Mouse (Mus musculus): ENCODE measurements at regions not wholly inside any gene's neighbourhood (a gene's known extent, or its start where the extent isn't known, plus 50 kb on each side); places are given as distances from the start of the nearest gene placed in this dataset.

DNA sequence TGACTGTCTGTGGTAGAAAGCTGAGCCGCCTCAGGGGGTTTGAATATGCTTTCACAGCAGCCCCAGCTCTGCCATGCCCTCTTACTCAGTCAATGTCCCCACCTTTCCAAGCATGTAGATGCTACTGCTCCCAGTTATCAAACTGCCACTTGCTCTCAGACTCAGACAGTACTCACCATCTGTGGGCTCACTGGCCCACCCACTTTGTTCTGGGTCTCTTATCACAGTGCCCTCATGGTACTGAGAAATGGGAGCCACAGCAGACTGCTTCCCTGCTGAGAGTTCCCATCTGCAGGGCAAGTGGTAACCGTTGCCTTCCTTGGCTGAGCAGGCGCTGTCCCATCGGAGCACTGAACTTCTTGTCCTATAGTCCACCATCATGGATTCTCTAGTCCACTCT is 286.6 kb downstream of the Gm11011 start:
- peaks cover 2% of the 10 kb centered on the region; the same call in 1 of the 2 replicates for H3K9me3 ChIP-seq
- no peak for DNase-seq (ENCODE audit: low spot score)
- no peaks in the 10 kb centered on the region for H3K36me3 ChIP-seq

DNA sequence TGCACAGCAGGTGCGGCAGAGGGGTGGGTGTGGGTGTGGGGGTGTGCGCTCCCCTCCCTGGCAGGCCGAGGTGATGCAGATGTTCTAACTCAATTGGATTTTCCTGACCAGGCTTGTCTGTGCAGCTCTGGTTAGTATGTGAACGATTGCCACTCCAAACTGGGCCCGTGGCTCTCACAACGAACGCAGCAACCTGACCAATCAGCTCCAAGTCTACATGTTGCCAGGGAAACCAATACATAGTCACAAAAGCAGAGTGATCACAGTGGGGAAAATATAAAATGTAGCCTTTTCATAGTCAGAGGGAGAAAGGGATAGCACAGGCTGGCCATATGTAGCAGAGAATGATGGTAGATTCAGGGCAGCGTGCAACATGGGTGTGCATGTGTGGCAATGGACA is 287.1 kb downstream of the Gm11011 start:
- Histone ChIP-seq H3K27ac (0 out of 2 replicates have a peak overlapping the region, but pooled peaks have one; percentile 30), H3K27me3 (ENCODE audit: insufficient read depth, poor library complexity, severe bottlenecking) (0 out of 2 replicates have a peak, but pooled peaks cover 4% of the 10 kb centered on the region), H3K4me3 (no peak overlapping the region), H3K9me3 (no peaks in the 10 kb centered on the region), H3K4me1 (replicated peaks) (peaks cover 32% of the 10 kb centered on the region), H3K36me3 (no peaks in the 10 kb centered on the region)
- DNase-seq (ENCODE audit: low spot score), result no peak
- 88% methylated on average over 8 of the region's 8 CpGs for WGBS

More for the DNA sequence above, 286.6 kb downstream of the Gm11011 start:
- Histone ChIP-seq H3K4me1 (replicated peaks) (peaks cover 32% of the 10 kb centered on the region), H3K4me3 (no peak overlapping the region), H3K27me3 (ENCODE audit: insufficient read depth, poor library complexity, severe bottlenecking) (0 out of 2 replicates have a peak, but pooled peaks cover 2% of the 10 kb centered on the region), H3K27ac (peak overlapping the region; percentile 30; the same call in 1 of the 2 replicates)
- WGBS, result 88% methylated on average over 4 of the region's 4 CpGs

DNA sequence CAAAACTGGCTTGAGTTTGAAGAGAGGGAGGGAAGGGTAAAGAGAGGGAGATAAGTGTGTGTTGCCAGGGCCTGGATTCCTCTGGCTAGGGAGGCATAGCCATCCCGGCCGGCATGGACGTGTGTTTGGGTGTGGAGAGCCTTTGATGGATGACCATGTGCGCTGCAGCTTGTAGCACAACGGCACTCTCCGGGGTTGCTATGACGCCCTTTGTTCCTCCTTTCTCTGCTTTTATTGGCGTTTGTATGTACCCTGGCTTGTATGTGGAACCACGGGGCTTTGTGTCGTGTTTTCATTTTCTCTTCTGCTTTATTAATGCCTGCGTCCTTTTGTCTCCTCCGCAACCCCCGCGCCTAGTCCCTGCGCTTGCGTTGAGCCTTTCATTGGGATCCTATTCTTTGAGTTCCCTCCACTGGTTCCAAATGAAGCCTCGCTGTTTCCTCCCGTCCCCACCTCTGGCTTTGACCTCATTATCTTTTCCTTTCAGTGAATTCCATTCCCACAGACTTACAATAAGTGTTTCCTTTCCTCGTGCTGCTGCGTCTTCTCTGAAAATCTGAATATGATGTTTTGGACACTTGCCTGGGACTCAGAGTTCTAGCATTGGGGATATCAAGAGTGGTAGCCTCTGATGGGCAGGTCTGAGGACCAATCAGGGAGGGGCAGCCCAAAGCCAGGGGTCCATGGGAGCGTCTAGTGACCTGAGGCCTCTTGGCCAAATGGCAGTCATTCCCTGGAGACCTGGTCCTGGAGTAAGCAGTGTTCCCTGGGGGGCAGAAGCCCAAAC is 289.5 kb downstream of the Gm11011 start:
- 20% methylated on average over 21 of the region's 21 CpGs for WGBS

DNA sequence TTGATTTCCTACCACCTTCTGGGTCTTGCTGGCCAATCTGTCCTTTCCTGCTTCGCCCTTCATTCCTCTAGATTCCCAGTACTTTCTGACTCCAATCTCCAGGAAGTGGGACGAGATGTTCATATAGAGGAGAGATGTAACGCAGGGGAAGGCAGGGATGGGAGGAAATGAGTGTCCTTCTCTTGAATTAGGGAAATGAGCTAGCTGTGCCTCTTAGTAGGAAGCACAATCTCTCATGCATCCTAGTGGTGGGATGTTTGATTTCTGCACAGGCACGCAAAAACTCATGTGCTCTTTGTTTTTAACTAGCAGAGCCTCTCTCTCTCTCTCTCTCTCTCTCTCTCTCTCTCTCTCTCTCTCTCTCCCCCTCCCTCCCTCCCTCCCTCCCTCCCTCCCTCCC is 290.3 kb downstream of the Gm11011 start:
- Histone ChIP-seq H3K4me1 (replicated peaks) (peaks cover 37% of the 10 kb centered on the region), H3K36me3 (no peaks in the 10 kb centered on the region), H3K27me3 (ENCODE audit: insufficient read depth, poor library complexity, severe bottlenecking) (0 out of 2 replicates have a peak, but pooled peaks cover 7% of the 10 kb centered on the region), H3K4me3 (no peak overlapping the region), H3K27ac (peak overlapping the region; percentile 87), H3K9me3 (no peaks in the 10 kb centered on the region)
- peak; percentile 6 for DNase-seq (ENCODE audit: low spot score)
- 65% methylated on average over 4 of the region's 4 CpGs for WGBS

More for the DNA sequence above, 289.5 kb downstream of the Gm11011 start:
- peak overlapping the region; percentile 87 for H3K27ac ChIP-seq
- DNase-seq (ENCODE audit: low spot score), result peak; percentile 84
- H3K36me3 ChIP-seq, result no peaks in the 10 kb centered on the region
- no peaks in the 10 kb centered on the region for H3K9me3 ChIP-seq
- H3K4me1 ChIP-seq (replicated peaks), result peaks cover 37% of the 10 kb centered on the region
- H3K27me3 ChIP-seq (ENCODE audit: insufficient read depth, poor library complexity, severe bottlenecking), result 0 out of 2 replicates have a peak, but pooled peaks cover 7% of the 10 kb centered on the region
- peak overlapping the region; percentile 38 for H3K4me3 ChIP-seq

DNA sequence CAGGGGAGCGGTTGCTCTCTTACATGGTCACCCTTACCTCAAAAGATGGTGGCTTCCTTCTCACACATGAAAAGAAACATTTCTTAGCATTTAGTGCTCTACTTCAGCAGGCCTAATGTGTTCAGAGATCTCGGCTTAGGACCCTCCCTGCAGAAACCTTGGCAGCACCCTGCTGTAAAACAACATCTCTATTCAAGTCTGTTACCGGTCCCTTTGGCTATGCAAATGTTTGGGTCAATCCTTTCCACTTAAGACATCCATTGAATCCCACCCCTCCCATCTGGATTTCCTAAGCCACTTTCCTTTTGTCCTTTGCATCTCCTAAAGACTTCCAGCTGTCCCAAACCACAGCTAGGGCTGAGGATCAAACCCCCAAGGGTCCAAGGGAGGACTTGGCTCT is 294.2 kb downstream of the Gm11011 start:
- Histone ChIP-seq H3K27me3 (ENCODE audit: insufficient read depth, poor library complexity, severe bottlenecking) (0 out of 2 replicates have a peak, but pooled peaks cover 7% of the 10 kb centered on the region), H3K4me1 (replicated peaks) (peaks cover 27% of the 10 kb centered on the region), H3K9me3 (no peaks in the 10 kb centered on the region), H3K27ac (no peak overlapping the region), H3K36me3 (no peaks in the 10 kb centered on the region), H3K4me3 (no peak overlapping the region)
- no peak for DNase-seq (ENCODE audit: low spot score)
- 17% methylated on average over 3 of the region's 3 CpGs for WGBS

DNA sequence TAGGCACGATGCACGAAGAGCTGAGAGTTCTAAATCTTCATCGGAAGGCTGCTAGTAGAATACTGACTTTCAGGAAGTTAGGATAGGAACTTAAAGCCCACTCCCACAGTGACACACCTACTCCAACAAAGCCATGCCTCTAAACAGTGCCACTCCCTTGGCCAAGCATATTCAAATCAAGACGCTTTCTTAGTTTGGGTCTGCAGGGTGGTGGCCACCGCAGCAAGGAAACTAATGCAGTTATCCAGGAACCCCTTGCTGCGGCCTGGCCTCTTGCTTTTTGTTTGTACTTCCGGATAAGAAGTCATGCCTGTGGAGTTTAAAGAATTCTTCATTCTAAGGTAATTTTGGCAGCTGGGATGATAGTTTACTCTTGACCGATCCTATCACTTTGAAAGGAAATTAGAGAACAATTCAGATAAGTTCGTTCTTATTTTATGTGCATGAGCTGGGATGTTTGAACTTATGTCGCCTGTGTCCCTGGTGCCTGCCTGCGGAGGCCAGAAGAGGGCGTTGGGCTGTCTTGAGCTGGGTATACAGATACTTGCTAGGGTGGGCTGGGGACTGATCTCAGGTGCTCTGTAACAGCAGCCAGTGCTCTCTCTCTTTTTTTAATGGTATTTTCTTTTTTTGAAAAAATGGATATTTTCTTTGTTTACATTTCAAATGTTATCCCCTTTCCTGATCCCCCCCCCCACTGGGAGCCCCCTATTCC is 298.5 kb downstream of the Gm11011 start:
- H3K9me3 ChIP-seq, result no peaks in the 10 kb centered on the region
- DNase-seq (ENCODE audit: low spot score), result no peak
- no peaks in the 10 kb centered on the region for H3K36me3 ChIP-seq
- peaks cover 5% of the 10 kb centered on the region; the same call in 1 of the 2 replicates for H3K4me1 ChIP-seq (replicated peaks)
- H3K4me3 ChIP-seq, result no peak overlapping the region
- WGBS, result 90% methylated on average over 12 of the region's 12 CpGs
- H3K27me3 ChIP-seq (ENCODE audit: insufficient read depth, poor library complexity, severe bottlenecking), result no peaks in the 10 kb centered on the region
- no peak overlapping the region for H3K27ac ChIP-seq

DNA sequence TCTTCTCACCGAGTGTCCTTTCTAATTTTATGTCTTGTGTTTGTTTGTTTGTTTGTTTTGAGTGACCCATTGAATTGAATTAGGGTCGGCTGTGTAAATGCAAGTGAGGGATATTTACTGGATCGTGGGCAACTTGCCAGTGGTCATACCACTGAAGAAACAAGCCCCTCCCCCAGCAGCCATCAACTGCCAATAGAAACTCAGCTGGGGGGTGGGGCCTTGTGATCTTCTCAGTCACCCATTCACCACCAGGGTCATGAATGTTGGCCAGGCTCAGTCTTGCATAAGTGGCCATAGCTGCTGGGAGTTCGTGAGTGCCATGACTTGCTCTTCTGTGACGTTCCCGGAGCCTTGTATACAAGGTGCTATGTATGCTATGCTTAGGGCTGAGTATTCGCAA is 300.8 kb downstream of the Gm11011 start:
- no peaks in the 10 kb centered on the region for H3K27me3 ChIP-seq (ENCODE audit: insufficient read depth, poor library complexity, severe bottlenecking)
- no peaks in the 10 kb centered on the region for H3K36me3 ChIP-seq
- no peaks in the 10 kb centered on the region for H3K9me3 ChIP-seq
- no peak for DNase-seq (ENCODE audit: low spot score)
- no peak overlapping the region for H3K4me3 ChIP-seq
- H3K27ac ChIP-seq, result no peak overlapping the region
- H3K4me1 ChIP-seq (replicated peaks), result no peaks in the 10 kb centered on the region
- 92% methylated on average over 7 of the region's 7 CpGs for WGBS

DNA sequence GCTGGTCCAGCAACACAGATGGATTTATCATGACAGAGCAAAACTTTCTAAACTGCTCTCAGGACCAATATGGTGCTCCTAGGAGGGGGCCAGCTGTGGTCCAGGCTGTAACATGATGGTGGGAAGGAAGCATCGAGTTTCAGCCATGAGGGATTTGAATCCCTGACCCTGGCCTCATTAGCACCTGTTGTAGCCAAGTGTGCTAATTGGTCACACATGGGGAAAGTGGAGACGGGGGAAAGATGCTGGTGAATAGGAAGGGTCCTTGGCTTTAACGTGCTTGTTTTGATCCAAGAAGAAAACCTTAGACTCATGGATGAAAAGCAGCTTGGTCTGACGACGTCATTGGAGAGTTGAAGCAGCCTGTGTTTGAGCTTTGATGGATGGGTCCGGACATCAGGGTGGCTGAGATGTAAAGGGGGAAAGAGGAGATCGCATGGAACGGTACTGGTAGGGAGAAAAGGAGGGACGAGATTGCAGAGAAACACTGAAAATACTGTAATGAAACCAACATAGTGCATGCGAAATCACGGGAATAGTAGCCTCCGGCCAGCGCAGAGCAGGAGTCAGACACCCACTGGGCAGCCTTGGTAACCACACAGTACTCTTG is 304.9 kb downstream of the Gm11011 start:
- H3K27me3 ChIP-seq (ENCODE audit: insufficient read depth, poor library complexity, severe bottlenecking), result no peaks in the 10 kb centered on the region
- 63% methylated on average over 13 of the region's 13 CpGs for WGBS
- peak; percentile 44 for DNase-seq (ENCODE audit: low spot score)
- no peaks in the 10 kb centered on the region for H3K9me3 ChIP-seq
- no peak overlapping the region for H3K4me3 ChIP-seq
- no peaks in the 10 kb centered on the region for H3K4me1 ChIP-seq (replicated peaks)
- H3K36me3 ChIP-seq, result no peaks in the 10 kb centered on the region
- H3K27ac ChIP-seq, result no peak overlapping the region

DNA sequence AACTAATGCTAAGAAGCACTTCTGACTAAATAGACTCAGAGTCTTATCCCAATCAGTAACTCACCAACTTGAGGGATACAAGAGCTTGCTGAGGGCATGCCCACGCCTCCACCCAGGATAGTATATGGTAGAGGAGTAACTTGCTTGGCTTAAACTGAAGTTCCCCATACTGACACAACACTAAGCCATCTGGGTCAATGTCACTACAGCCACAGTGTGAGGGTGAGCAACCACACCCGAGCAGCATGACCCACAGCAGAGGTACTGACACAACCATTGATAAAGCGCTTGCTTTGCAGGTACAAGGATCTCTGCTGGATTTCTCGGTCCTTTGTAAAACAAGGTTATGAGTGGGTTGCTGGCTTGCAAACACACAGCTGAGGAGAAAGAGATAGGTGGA is 312.2 kb downstream of the Gm11011 start:
- Histone ChIP-seq H3K36me3 (no peaks in the 10 kb centered on the region), H3K4me1 (replicated peaks) (peaks cover 21% of the 10 kb centered on the region), H3K27ac (no peak overlapping the region), H3K9me3 (no peaks in the 10 kb centered on the region), H3K4me3 (no peak overlapping the region), H3K27me3 (ENCODE audit: insufficient read depth, poor library complexity, severe bottlenecking) (no peaks in the 10 kb centered on the region)
- 91% methylated on average over 4 of the region's 4 CpGs for WGBS
- no peak for DNase-seq (ENCODE audit: low spot score)

DNA sequence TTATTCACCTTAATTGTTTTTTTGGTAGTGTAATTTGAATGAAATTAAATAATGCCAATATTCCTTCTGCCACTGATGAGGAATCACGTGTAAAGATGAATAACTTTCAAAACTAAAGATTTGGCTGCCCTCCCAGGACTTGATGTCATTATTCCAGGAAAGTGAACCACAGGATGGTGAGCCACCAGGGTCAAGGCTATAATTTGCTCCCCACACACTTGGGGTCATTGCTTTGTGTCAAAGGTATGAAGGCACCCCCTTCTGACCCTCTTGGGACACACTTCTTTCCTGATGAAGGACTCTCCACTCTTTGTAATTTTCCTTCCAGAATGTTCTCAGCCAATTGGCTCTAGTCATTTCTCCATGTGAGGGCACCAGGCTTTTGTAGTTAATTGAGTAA is 313.4 kb downstream of the Gm11011 start:
- H3K4me3 ChIP-seq, result no peak overlapping the region
- DNase-seq (ENCODE audit: low spot score), result no peak
- WGBS, result 79% methylated on average over 1 of the region's 1 CpGs
- no peak overlapping the region for H3K27ac ChIP-seq
- H3K9me3 ChIP-seq, result no peaks in the 10 kb centered on the region
- peaks cover 24% of the 10 kb centered on the region for H3K4me1 ChIP-seq (replicated peaks)
- H3K36me3 ChIP-seq, result no peaks in the 10 kb centered on the region
- H3K27me3 ChIP-seq (ENCODE audit: insufficient read depth, poor library complexity, severe bottlenecking), result no peaks in the 10 kb centered on the region

DNA sequence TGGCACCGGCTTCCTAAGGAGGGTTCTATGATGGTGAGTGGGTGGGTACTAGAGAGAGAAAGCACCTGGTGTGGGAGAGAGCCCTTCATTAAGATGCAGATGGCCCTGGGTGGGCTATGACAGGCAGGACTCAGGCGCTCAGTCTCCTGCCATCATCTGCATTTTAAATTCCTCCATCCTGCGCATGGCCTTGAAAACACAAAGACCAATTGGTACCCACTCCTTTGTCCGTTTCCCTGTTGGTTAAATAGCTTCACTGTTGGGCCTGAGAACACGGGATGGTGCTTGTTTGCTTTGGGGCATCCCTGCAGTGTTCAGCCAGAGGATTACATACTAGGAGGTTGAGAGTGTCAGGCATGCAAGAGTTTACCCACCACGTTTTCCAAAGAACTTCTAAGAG is 314.9 kb downstream of the Gm11011 start:
- DNase-seq (ENCODE audit: low spot score), result peak; percentile 12
- no peaks in the 10 kb centered on the region for H3K36me3 ChIP-seq
- peaks cover 24% of the 10 kb centered on the region for H3K4me1 ChIP-seq (replicated peaks)
- H3K27ac ChIP-seq, result peak overlapping the region; percentile 77
- no peak overlapping the region for H3K4me3 ChIP-seq
- H3K27me3 ChIP-seq (ENCODE audit: insufficient read depth, poor library complexity, severe bottlenecking), result no peaks in the 10 kb centered on the region
- no peaks in the 10 kb centered on the region for H3K9me3 ChIP-seq
- WGBS, result 14% methylated on average over 6 of the region's 6 CpGs

DNA sequence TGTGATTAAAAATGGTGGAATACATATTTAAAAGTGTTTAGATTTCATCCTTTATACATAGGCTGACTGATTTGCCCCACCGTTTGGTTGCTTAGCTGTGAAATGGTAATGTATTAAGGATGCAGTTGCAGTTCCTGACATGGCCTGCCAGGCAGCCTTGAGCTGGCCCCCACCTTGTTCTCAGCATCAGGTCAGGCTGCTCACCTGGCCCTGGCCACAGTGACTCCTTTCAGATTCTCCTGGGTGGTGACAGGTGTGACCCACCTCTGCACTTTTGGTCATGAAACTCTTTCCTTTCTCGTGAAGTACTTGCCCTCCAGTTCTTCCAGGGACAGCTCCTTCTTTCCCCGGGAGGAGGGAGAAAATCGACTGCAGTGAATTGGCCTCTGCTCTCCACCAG is 315.5 kb downstream of the Gm11011 start:
- Histone ChIP-seq H3K27ac (peak overlapping the region; percentile 77), H3K9me3 (no peaks in the 10 kb centered on the region), H3K4me1 (replicated peaks) (peaks cover 24% of the 10 kb centered on the region), H3K4me3 (no peak overlapping the region), H3K36me3 (no peaks in the 10 kb centered on the region), H3K27me3 (ENCODE audit: insufficient read depth, poor library complexity, severe bottlenecking) (no peaks in the 10 kb centered on the region)
- 45% methylated on average over 4 of the region's 4 CpGs for WGBS
- no peak for DNase-seq (ENCODE audit: low spot score)

DNA sequence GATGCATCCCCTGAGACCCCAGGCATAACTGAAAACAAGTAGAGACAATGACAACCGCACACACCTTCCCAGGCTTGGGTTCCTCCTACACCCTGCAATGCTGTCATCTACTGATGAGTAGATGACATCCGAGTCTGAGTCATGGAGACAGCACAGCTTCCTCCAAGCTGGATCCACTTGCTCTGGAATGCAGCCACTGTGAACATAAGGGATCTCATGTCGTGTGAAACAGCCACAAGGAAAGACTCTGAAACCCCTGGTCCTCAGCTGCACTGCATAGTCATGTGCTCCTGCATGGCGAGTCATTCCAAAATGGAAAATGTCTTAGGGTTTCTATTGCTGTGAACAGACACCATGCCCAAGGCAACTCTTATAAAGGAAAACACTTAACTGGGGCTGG is 305.2 kb upstream of the Zfp64 start:
- no peaks in the 10 kb centered on the region for H3K36me3 ChIP-seq
- WGBS, result 86% methylated on average over 4 of the region's 4 CpGs
- no peak overlapping the region for H3K4me3 ChIP-seq
- H3K27ac ChIP-seq, result no peak overlapping the region
- H3K27me3 ChIP-seq (ENCODE audit: insufficient read depth, poor library complexity, severe bottlenecking), result no peaks in the 10 kb centered on the region
- no peaks in the 10 kb centered on the region for H3K9me3 ChIP-seq
- no peak for DNase-seq (ENCODE audit: low spot score)
- 0 out of 2 replicates have a peak, but pooled peaks cover under 1% of the 10 kb centered on the region for H3K4me1 ChIP-seq (replicated peaks)

Measured in hindbrain, embryonic 10.5 days (tissue).